Mouse (Mus musculus) limb, embryonic 13.5 days (tissue): ENCODE measurements around the gene Plxna4. TPM values are rescaled to one million over a fixed set of nuclear protein-coding genes. Genes with fewer than 3 reads are reported as not detected.
A peak's percentile ranks its signal among the peaks of the same experiment; 100 is the strongest.

Source experiments
- ATAC-seq: fragments of 200-750 bp; cut with Nextera tagmentation; 2 replicates; pipeline ENCODE4 v1.8.0; 2017; ENCODE audit warnings: low read depth, moderate number of reproducible peaks, moderate TSS enrichment; ENCODE audit not compliant: low FRiP score
- H3K27ac ChIP-seq: fragments of 300-500 bp; sonication (generic); 2 replicates; pipeline ENCODE4 v1.5.1; 2015; ENCODE audit warnings: inconsistent platforms, mild to moderate bottlenecking, moderate library complexity
- H3K27me3 ChIP-seq: fragments of 300-500 bp; sonication (generic); 2 replicates; pipeline ENCODE4 v1.6.1; 2015; ENCODE audit warnings: mild to moderate bottlenecking, inconsistent platforms
- H3K36me3 ChIP-seq: fragments of 300-500 bp; sonication (generic); 2 replicates; pipeline ENCODE4 v1.6.1; 2015; ENCODE audit warnings: inconsistent platforms, mild to moderate bottlenecking, moderate library complexity
- H3K4me1 ChIP-seq: fragments of 300-500 bp; sonication (generic); 2 replicates; pipeline ENCODE4 v1.6.1; 2015; ENCODE audit warnings: inconsistent platforms
- H3K4me2 ChIP-seq: fragments of 300-500 bp; sonication (generic); replicated peaks from 2 replicates; pipeline ENCODE4 v1.6.1; 2015; ENCODE audit warnings: inconsistent platforms, mild to moderate bottlenecking, moderate library complexity
- H3K4me3 ChIP-seq: fragments of 300-500 bp; sonication (generic); 2 replicates; pipeline ENCODE4 v1.5.1; 2015; ENCODE audit warnings: moderate library complexity, mild to moderate bottlenecking, inconsistent platforms
- H3K9ac ChIP-seq: fragments of 300-500 bp; sonication (generic); 2 replicates; pipeline ENCODE4 v1.6.1; 2015; ENCODE audit warnings: mild to moderate bottlenecking, inconsistent platforms
- H3K9me3 ChIP-seq: fragments of 300-500 bp; sonication (generic); 2 replicates; pipeline ENCODE4 v1.6.1; 2016; ENCODE audit warnings: inconsistent platforms
- WGBS: fragments of 180-500 bp; shearing (Covaris S2); methylation state at CpG from one replicate; pipeline ENCODE4 v1.1.7; 2015; 5-methylcytosine and 5-hydroxymethylcytosine counted together
- polyA plus RNA-seq: library from polyadenylated mRNA; unstranded; fragments of >200 nt; fragmentation: Nextera tagmentation; extraction: Ambion mirVana; gene quantifications from 2 replicates; pipeline ENCODE4 v1.2.1, GENCODE M21; 2015

Gene Plxna4
- polyA plus RNA-seq, 1 experiment from 2014 or later, result 3.9 TPM

DNA sequence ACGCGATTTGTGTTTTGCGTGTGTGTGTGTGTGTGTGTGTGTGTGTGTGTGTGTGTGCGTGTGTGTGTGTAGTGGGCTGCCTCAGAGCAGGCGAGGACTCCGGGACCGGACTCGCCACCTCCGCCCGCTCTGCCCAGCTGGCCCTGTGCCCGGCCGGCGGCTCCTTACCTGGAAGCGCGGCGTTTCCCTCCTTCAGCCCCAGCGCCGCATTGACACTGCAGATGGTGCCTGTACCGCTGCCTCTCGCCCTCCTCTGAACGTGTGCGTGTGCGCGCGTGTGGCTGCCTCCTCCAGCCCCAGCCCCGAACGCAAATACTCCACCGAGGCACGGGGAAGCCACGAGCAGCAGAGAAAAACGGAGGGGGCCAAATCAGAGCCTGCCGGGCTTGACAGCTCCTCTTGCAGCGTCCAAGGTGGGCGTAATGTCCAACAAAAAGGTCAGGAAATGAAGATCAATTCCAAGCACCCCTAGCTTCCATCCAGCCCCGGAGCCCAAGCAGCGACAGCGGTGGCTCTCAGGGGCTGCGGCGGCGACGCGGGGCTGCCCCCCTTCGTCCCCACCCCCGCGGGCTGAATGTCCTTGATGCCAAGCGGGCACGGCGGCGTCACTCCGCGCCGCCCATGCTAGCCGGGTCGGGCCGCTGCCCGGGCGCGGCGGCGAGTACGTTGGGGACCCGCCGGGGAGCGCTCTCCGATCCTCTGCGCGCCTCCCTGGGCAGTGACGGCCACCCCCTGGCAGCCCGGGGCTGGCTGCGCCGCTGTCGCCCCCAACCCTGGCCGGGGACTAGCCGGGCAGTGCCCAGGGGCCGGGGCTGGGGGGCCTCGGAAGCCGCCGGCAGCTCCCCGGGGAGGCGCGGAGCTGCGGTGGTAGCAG lies 619 bp downstream of the Plxna4 start:
- under 1% methylated on average over 74 of the region's 82 CpGs for WGBS
- peak overlapping the region; percentile 22; the same call in 1 of the 2 replicates for H3K27ac ChIP-seq
- H3K9me3 ChIP-seq, result no peaks in the 10 kb centered on the region
- peak overlapping the region; percentile 74 for H3K4me3 ChIP-seq
- peak overlapping the region; percentile 83 for H3K9ac ChIP-seq
- H3K4me1 ChIP-seq, result peaks cover 48% of the 10 kb centered on the region
- ATAC-seq, result peak; percentile 29
- no peaks in the 10 kb centered on the region for H3K36me3 ChIP-seq
- H3K4me2 ChIP-seq, result peak overlapping the region; percentile 100
- H3K27me3 ChIP-seq, result peaks cover 88% of the 10 kb centered on the region

DNA sequence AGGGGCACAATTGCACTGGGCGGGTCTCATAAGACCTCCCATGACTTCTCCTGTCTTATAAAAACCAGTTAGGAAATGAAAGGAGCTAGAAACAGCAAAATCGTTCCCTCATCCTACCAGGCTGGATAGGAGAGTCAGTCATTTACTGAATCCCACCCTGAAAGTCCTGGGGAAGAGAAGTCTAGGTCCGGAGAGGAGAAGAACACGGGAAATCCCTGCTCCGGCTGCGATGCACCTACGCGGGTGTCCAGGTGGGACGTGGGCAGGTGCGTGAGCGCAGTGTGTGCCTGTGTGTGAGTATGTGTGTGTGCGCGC lies 1.2 kb downstream of the Plxna4 start:
- H3K4me1 ChIP-seq, result peaks cover 48% of the 10 kb centered on the region
- H3K27ac ChIP-seq, result no peak overlapping the region
- WGBS, result 6% methylated on average over 13 of the region's 13 CpGs
- H3K9me3 ChIP-seq, result no peaks in the 10 kb centered on the region
- H3K27me3 ChIP-seq, result peaks cover 82% of the 10 kb centered on the region
- peak overlapping the region; percentile 74 for H3K4me3 ChIP-seq
- H3K36me3 ChIP-seq, result no peaks in the 10 kb centered on the region
- H3K4me2 ChIP-seq, result peak overlapping the region; percentile 100
- ATAC-seq, result no peak
- peak overlapping the region; percentile 83 for H3K9ac ChIP-seq

- Histone ChIP-seq H3K9ac (peak overlapping the region; percentile 83), H3K27ac (no peak overlapping the region), H3K9me3 (no peaks in the 10 kb centered on the region), H3K36me3 (no peaks in the 10 kb centered on the region), H3K27me3 (peaks cover 79% of the 10 kb centered on the region), H3K4me3 (peak overlapping the region; percentile 74), H3K4me1 (peaks cover 48% of the 10 kb centered on the region), H3K4me2 (peak overlapping the region; percentile 100)
- WGBS, result under 1% methylated on average over 13 of the region's 13 CpGs
- no peak for ATAC-seq
Measured at GRCm38 (mm10) chr6:32586390-32586789, 1.6 kb downstream of the Plxna4 start.

- Histone ChIP-seq H3K27me3 (peaks cover 69% of the 10 kb centered on the region), H3K4me3 (peak overlapping the region; percentile 74), H3K9ac (no peak overlapping the region), H3K36me3 (no peaks in the 10 kb centered on the region), H3K9me3 (no peaks in the 10 kb centered on the region), H3K27ac (no peak overlapping the region), H3K4me1 (peaks cover 44% of the 10 kb centered on the region), H3K4me2 (peak overlapping the region; percentile 100)
- no peak for ATAC-seq
- WGBS, result 40% methylated on average over 3 of the region's 3 CpGs
Measured at GRCm38 (mm10) chr6:32585211-32585610, 2.8 kb downstream of the Plxna4 start.

DNA sequence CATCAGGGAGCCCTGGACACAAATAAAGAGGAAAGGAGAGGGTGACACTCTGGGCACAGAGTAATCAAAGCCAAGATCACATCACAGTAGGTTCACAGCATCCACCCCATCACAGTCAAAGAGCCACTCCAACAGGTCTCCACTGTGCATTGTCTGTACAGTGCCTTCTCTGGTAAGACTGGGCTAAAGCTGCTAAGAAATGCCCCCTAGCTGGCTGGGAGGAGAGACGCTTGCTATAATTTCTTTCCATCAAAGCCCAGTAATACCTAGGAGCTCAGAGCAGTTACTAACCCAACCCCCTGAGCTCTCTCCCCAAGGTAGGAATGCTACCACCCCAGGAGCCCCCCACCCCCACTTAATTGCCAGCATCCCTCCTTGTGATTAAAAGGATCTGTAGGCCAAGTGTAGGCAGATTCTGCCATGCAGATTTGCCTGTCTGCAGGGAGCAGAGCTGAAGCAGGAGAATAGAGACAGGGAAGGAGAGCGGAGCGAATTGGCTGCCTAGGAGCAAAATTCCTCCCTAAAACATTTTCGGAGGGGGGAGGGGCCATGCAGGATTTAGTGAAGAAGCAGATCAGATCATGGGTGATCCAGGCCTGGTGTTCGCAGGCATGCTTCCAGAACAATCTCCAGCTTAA lies 3.6 kb downstream of the Plxna4 start:
- peaks cover 61% of the 10 kb centered on the region for H3K27me3 ChIP-seq
- no peak overlapping the region for H3K27ac ChIP-seq
- 17% methylated on average over 5 of the region's 5 CpGs for WGBS
- peaks cover 44% of the 10 kb centered on the region for H3K4me1 ChIP-seq
- H3K9me3 ChIP-seq, result no peaks in the 10 kb centered on the region
- H3K4me3 ChIP-seq, result peak overlapping the region; percentile 74
- H3K4me2 ChIP-seq, result peak overlapping the region; percentile 100
- no peak for ATAC-seq
- peak overlapping the region; percentile 35 for H3K9ac ChIP-seq
- H3K36me3 ChIP-seq, result no peaks in the 10 kb centered on the region

DNA sequence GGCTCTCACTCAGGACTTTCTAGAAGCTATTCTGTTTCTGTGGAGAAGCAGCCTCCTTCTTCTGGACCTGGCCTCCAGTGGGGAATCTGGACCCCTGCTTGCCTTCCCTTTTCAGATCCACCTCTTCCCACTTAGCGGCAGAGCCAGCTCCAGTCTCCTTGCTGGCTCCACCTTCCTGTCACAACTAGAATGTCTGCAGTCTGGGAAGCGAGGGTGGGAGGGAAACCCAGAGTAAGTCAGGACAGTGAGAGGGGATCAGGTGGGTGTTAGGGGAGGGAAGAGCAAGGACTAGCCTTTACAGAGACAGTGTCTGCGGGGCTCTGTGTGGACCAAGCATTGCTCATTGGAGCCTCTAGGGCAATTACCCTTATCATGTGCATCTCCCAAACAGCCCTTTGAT lies 4.4 kb downstream of the Plxna4 start:
- Histone ChIP-seq H3K9ac (no peak overlapping the region), H3K4me1 (peaks cover 44% of the 10 kb centered on the region), H3K27ac (no peak overlapping the region), H3K36me3 (no peaks in the 10 kb centered on the region), H3K9me3 (no peaks in the 10 kb centered on the region), H3K4me2 (peak overlapping the region; percentile 100), H3K4me3 (no peak overlapping the region), H3K27me3 (peaks cover 53% of the 10 kb centered on the region)
- ATAC-seq, result no peak
- 8% methylated on average over 3 of the region's 3 CpGs for WGBS

DNA sequence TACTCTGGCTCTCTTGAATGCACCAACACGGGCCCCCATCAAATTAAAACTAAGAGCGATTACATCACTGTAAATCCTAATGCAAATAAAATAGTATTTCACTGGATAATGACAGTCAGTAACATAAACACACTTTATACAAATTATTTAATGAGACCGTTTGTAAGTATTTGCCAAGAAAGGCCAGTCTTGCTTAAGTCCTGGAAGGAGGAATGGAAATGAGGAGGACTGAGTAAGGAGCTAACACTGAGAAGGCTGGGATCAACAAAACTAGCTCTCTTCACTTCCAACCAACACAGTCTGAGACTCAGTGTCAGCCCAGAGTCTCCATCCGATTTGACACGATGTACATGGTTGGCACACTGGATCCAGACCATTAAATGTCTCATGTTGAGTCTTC lies 16.5 kb downstream of the Plxna4 start:
- Histone ChIP-seq H3K36me3 (no peaks in the 10 kb centered on the region), H3K9me3 (no peaks in the 10 kb centered on the region), H3K4me1 (peaks cover 8% of the 10 kb centered on the region), H3K4me3 (no peak overlapping the region), H3K9ac (no peak overlapping the region), H3K27me3 (no peaks in the 10 kb centered on the region), H3K4me2 (no peak overlapping the region), H3K27ac (no peak overlapping the region)
- WGBS, result 77% methylated on average over 5 of the region's 5 CpGs
- ATAC-seq, result no peak

DNA sequence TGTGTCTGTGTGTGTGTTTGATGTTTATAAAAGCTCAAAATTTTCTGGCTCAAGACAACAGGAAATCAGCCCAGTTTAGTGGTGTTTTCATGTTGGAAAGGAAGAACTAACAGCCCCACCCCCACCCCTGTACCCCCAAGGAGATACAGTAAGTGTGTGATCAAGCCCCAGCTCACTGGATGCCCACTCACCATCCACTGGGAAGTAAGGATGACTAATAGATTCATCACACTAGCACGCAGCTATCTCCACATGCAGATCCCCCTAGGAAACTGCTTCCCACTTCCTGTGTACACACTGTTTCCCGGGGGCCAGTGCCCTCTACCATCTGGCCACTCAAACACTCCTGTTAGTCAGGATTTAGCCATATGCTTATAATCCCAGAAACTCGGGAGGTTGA lies 17.5 kb downstream of the Plxna4 start:
- Histone ChIP-seq H3K4me1 (peaks cover 10% of the 10 kb centered on the region), H3K4me3 (no peak overlapping the region), H3K27ac (no peak overlapping the region), H3K27me3 (no peaks in the 10 kb centered on the region), H3K36me3 (no peaks in the 10 kb centered on the region), H3K9me3 (no peaks in the 10 kb centered on the region), H3K4me2 (no peak overlapping the region), H3K9ac (no peak overlapping the region)
- ATAC-seq, result no peak
- WGBS, result 20% methylated on average over 3 of the region's 3 CpGs

DNA sequence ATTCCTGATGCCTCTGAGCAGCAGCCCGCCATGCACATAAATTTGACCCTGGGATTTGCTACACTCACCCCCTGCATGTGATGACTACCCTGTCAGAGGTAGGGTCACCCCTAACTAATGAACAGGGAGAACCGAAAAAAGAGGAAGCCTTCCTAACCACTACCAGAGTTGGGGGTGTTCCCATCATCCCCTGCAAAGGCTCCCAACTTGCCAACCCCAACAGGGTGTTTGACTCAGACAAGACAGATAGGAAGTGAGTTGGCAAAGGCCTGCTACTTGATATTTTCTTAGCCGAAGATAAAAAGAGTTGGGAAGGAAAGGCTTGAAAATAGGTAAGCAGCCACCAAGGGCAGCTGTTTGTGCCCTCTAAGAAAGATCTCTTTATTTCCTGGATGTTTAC lies 18.1 kb downstream of the Plxna4 start:
- H3K27ac ChIP-seq, result no peak overlapping the region
- no peak overlapping the region for H3K4me2 ChIP-seq
- H3K4me1 ChIP-seq, result peaks cover 10% of the 10 kb centered on the region
- no peaks in the 10 kb centered on the region for H3K9me3 ChIP-seq
- H3K27me3 ChIP-seq, result no peaks in the 10 kb centered on the region
- ATAC-seq, result no peak
- H3K36me3 ChIP-seq, result no peaks in the 10 kb centered on the region
- no peak overlapping the region for H3K9ac ChIP-seq
- no peak overlapping the region for H3K4me3 ChIP-seq
- 89% methylated on average over 3 of the region's 3 CpGs for WGBS

GRCm38 (mm10) chr6:32546915-32547314 lies 41.1 kb downstream of the Plxna4 start:
- H3K4me1 ChIP-seq, result no peaks in the 10 kb centered on the region
- H3K4me2 ChIP-seq, result no peak overlapping the region
- no peak overlapping the region for H3K4me3 ChIP-seq
- no peak for ATAC-seq
- no peak overlapping the region for H3K9ac ChIP-seq
- no peaks in the 10 kb centered on the region for H3K36me3 ChIP-seq
- 78% methylated on average over 1 of the region's 1 CpGs for WGBS
- no peaks in the 10 kb centered on the region for H3K27me3 ChIP-seq
- no peak overlapping the region for H3K27ac ChIP-seq
- H3K9me3 ChIP-seq, result no peaks in the 10 kb centered on the region

DNA sequence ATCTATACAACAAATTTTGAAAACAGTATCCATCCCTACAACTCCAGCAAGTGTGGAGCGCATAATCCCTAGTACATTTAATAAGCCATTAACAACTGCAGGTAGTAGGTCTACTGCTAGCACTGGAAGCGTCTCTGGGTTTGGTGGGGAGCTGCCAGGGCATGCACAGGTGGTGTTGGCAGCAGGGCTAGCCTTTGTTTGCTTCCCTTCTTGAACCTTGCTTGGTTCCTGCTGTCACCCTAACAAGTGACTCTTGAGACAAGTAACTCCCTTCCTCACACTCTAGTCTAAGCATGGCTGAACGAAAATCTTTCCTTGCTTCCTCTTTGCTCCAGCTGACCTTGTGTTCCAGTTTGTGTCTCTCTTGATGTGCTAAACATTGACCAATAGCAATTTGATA lies 44.0 kb downstream of the Plxna4 start:
- Histone ChIP-seq H3K9ac (no peak overlapping the region), H3K36me3 (no peaks in the 10 kb centered on the region), H3K27ac (no peak overlapping the region), H3K4me3 (no peak overlapping the region), H3K9me3 (no peaks in the 10 kb centered on the region), H3K4me2 (no peak overlapping the region), H3K27me3 (no peaks in the 10 kb centered on the region), H3K4me1 (no peaks in the 10 kb centered on the region)
- ATAC-seq, result no peak
- WGBS, result 92% methylated on average over 3 of the region's 3 CpGs

GRCm38 (mm10) chr6:32540155-32540554 lies 47.8 kb downstream of the Plxna4 start:
- no peak overlapping the region for H3K4me2 ChIP-seq
- H3K36me3 ChIP-seq, result no peaks in the 10 kb centered on the region
- no peak overlapping the region for H3K9ac ChIP-seq
- H3K27me3 ChIP-seq, result no peaks in the 10 kb centered on the region
- H3K27ac ChIP-seq, result no peak overlapping the region
- H3K4me3 ChIP-seq, result no peak overlapping the region
- H3K4me1 ChIP-seq, result no peaks in the 10 kb centered on the region
- 91% methylated on average over 4 of the region's 4 CpGs for WGBS
- no peaks in the 10 kb centered on the region for H3K9me3 ChIP-seq
- no peak for ATAC-seq
